Mouse (Mus musculus): ENCODE measurements around the gene Gm6583. TPM values are rescaled to one million over a fixed set of nuclear protein-coding genes. Genes with fewer than 3 reads are reported as not detected.
"Not testable (repeated sequence)": the region's sequence is repeated elsewhere in the genome, so short reads cannot be mapped to it uniquely, and the experiment has no call there.

The Gm6583 gene
- total RNA-seq, 1 experiment from 2014 or later, result not detected

DNA sequence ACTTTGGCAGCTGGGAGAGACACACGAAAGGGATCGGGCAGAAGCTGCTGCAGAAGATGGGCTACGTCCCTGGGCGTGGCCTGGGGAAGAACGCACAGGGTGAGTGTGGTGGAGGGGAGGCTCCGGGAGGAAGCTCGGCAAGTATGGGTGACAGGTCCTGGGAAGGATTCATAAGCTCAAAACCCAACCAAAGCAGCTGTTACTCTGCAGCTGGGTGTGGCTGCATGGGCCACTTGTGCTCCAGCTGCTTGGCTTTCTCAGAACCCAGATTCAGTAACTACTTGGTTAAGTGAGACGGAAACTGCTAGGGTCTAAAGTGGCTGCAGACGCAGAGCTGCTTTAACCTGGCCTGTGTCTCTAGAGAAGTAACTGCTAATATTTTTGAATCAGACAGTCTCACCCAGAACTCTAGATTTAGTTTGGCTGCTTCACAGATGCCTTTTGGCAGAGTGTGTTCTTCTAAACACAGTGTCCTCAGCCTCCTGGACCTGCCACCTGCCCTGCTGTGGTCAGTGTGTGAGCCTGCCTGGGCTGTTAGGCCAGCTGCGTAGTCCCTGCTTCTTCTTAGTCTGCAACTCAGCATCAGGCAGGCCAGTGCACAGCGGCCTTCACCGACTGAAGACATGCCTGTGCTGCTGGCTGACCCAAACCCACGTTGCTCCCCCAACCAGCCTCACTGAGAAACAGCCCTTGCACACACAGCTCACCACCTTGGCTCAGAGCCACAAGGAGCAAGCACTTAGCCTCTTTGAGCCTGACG lies 25.8 kb downstream of the Gm6583 start:
- no peak for ATAC-seq (replicated peaks; ENCODE audit: insufficient number of reproducible peaks, low FRiP score, low TSS enrichment, poor library complexity, severe bottlenecking)

DNA sequence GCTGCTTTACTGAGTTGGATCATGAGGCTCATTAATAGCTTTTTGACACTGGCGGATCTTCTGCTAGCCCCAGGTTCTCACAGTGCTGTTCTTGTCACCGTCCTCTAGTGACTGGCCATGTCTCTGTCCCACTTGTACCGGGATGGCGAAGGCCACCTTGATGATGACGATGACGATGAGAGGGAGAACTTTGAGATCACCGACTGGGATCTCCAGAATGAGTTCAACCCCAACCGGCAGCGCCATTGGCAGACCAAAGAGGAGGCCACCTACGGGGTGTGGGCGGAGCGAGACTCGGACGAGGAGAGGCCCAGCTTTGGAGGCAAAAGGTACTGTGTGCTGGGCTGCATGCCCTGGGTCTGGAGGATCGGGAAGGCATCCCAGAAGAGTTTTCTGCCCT lies 28.0 kb downstream of the Gm6583 start:
- ATAC-seq (replicated peaks; ENCODE audit: insufficient number of reproducible peaks, low FRiP score, low TSS enrichment, poor library complexity, severe bottlenecking), result no peak

DNA sequence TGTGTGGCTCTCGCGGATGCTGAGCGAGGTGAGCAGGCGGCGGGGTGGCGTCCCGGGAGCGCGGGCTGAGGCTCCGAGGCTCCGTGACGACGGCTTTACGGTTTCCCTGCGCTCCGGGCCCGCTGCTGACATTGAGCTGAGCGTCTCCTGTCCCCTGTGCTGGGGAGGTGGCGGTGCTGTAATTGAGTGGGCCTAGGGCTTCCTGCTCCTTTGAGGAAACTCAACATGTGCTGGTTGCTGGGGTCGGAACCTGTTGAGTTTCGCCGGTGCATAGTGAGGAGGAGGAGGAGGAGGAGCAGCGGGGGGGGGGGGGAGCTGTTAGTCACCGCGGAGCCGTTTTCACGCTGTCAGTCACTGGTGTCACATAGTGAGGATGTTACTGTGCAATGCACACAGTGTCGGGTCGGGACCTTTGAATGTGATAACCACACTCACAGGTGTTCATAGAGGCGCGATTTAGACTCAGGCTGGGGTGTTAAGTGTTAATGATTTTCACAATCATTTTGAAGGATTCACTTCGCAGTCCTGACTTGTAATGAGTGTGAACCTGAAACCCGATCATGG lies 29.3 kb downstream of the Gm6583 start:
- ATAC-seq (replicated peaks; ENCODE audit: insufficient number of reproducible peaks, low FRiP score, low TSS enrichment, poor library complexity, severe bottlenecking), result no peak

DNA sequence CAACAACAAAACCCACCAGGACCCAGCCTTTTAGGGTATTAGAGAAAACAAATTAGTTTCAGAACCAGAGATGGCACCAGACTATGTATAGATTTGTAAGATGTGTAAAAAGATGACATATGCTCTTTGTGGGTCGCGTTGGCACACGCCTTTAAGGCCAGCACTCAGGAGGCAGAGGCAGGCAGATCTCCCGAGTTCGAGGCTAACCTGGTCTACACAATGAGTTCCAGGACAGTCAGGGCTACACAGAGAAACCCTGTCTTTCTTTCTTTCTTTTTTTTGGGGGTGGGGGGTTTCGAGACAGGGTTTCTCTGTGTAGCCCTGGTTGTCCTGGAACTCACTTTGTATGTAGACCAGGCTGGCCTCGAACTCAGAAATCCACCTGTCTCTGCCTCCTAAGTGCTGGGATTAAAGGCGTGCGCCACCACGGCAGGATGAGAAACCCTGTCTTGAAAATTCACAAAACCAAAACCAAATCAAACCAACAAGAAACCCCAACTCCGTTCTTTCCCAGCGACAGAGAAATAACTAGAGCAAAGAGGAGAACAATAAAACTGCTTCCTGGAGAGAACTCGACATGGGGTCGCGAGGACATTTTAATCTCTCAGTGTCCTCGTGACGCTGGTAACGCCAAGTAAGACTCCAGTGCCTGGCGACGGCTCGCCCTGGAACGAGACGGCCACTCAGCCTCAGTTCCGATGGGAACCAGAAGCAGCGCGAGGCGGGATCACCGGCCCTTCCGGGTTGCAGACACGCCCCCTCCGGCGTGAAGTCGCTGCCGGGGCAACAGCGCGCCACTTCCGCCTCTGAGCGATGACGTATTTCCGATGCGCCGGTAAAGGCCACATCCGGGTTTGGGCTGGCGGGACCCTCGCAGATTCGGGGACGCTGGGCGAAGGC lies 30.0 kb downstream of the Gm6583 start, which contains the start of gene Tfip11:
Gene Tfip11, plus strand, starts transcription at position 813 of the 900 bp plus-strand sequence.
- ATAC-seq (replicated peaks; ENCODE audit: insufficient number of reproducible peaks, low FRiP score, low TSS enrichment, poor library complexity, severe bottlenecking), result peak; percentile 75

DNA sequence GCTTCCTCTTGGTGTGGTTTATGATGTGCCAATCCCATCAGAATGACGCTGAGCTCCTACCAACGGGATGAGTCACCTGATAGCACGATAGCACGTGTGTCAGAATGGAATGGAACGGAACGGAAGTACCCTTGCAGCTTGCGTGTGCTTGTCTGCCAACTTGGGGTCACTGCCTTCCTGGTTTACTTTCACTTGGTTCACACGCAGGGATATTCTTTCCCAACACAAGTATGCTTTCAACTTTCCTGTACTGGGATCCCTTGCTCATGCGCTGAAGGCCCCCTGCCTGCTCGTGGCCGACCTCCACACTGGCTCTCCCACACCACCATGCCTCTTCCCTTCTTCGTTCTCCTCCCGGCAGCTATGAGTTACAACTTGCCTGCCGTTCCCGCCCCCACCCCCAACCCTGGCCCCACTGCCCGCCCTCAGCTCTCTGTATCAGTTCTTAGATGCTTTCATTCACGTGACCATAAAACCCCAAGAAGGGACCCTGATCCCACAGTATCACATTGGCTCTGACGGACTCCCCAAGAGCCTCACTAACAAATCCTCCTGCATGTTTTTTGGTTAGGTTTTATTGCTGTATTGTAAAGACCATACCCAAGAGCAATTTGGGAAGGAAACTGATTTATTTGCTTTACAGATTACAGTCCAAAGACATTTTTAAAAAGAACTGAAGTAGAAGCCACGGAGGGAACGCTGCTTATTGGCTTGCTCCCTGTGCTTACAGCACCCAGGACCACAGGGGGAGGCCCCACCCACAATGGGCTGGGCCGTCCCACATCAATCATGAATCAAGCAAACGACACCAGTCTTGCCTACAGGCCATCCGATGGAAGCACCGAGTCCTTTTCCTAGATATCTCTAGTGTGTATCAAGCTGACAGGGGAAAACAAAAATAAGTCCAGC lies 30.9 kb downstream of the Gm6583 start:
- peak; percentile 76 for ATAC-seq (replicated peaks; ENCODE audit: insufficient number of reproducible peaks, low FRiP score, low TSS enrichment, poor library complexity, severe bottlenecking)

DNA sequence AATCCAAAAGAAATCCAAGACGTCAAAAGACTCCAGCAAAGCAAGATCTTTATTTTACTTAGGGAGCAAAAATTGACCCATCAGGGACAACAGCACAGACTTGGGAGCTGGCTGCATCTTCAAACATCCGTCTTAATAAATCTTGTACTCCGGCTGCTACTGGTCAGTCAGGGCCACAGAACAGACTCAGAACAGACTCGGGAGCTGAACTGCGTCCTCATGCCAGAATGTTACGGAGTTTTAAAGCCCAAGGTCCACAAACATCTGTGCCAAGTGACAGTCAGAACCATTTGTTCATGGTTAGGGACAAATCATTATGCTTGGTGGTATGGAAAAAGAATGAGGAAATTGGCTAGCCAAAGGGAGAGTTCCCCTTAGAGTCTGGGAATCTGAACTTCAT lies 32.6 kb downstream of the Gm6583 start:
- ATAC-seq (replicated peaks; ENCODE audit: insufficient number of reproducible peaks, low FRiP score, low TSS enrichment, poor library complexity, severe bottlenecking), result no peak

DNA sequence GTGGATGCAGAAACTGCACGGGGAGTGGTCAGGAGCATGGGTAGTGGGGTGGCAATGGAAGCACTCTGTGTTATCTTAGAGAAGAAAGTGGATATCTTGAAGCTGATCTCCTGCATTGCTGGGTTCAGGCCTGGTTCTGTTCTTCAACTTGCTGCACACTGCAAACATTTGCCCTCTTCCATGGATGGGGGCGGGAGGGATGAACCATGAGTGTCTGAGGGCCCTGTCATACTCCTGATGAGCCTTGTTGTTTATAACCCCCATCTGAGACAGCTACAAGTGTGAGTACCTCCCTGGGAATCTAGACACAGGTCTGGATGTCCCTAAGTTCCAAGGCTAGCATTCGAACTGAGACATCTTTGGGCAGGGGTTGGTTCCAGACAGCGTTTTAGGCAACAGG lies 34.5 kb downstream of the Gm6583 start:
- no peak for ATAC-seq (replicated peaks; ENCODE audit: insufficient number of reproducible peaks, low FRiP score, low TSS enrichment, poor library complexity, severe bottlenecking)

DNA sequence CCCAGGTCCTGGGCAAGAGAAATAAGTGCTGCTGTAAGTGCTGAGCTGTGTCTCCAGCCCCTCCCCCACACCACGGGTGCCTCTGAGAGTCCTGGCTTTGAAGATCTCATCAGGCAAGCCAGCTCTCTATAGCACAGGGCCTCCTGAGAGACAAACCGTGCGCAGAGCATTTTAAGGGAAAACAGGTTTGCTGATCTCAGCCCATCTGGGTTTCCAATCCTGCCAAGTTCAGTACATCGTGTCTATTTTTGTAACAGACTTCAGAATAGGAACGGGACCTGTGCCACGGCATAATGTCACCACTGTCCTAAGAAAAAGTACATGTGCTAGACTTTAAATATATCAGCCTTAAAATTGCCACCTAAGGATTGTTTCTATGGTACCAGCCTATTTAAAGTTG lies 34.9 kb downstream of the Gm6583 start:
- no peak for ATAC-seq (replicated peaks; ENCODE audit: insufficient number of reproducible peaks, low FRiP score, low TSS enrichment, poor library complexity, severe bottlenecking)

DNA sequence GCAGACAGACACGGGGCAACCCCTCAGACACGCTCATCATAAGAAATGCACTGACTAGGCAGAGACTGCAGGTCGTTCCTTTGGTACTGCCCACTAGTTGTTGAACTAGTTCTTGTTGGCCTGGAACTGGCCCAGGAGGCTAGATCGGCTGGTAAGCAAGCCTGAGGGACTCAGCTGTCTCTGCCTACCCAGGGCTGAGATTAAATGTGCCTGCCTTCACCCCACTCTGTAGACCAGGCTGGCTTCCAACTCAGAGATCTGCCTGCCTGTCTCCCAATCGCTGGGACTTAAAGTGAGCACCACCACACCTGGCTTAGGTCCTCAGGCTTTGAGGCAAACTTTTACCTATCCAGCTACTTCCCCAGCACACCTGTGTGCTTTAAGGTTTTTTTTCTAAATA lies 35.5 kb downstream of the Gm6583 start:
- no peak for ATAC-seq (replicated peaks; ENCODE audit: insufficient number of reproducible peaks, low FRiP score, low TSS enrichment, poor library complexity, severe bottlenecking)

DNA sequence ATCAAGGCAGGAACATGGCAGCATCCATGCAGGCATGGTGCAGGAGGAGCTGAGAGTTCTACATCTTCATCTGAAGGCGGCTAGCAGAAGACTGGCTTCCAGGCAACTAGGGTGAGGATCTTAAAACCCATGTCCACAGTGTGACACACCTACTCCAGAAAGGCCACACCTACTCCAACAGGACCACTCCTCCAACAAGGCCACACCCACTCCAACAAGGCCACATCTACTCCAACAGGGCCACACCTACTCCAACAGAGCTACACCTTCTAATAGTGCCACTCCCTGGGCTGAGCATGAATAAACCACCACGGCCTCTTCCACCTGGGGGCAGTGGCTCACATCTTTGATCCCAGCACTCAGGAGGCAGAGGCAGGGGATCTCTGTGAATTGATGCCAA lies 36.5 kb downstream of the Gm6583 start:
- ATAC-seq (replicated peaks; ENCODE audit: insufficient number of reproducible peaks, low FRiP score, low TSS enrichment, poor library complexity, severe bottlenecking), result not testable (repeated sequence)

DNA sequence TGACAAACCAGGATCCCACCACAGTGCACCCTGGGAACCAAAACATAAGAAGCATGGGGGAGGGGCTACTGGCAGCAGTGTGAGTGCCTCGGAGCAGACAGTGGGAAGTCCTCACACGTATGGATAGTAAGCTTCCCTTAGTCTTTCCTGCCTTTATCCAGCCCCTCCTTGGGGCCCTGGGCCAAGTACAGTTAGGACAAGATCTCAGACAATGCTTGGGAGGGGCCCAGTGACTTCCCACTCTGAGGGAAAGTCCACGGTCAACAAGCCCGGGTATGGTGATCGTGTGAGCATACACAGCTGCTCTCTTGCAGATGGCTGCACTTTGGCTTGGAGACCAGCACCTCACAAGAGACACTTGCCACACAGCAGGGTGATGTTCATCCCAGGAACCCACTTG lies 38.5 kb downstream of the Gm6583 start:
- no peak for ATAC-seq (replicated peaks; ENCODE audit: insufficient number of reproducible peaks, low FRiP score, low TSS enrichment, poor library complexity, severe bottlenecking)

DNA sequence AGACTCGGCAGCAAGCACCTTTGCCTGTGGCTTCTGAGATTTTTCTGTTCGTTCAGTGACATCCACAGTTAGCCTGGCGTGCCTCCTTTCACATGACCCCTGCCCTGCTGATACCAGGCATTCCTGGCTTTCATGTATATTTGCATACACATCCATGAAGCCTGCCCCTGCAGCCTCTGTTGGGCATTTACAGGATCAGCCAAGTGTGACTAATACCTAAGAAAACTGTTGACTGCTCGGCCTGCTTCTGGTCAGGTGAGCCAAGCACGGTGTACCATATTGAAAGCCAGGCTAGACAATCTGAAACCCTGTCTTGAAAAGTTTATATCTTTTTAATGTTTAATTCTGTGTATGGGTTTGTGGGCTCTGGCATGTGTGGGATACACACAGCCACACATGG lies 39.4 kb downstream of the Gm6583 start:
- ATAC-seq (replicated peaks; ENCODE audit: insufficient number of reproducible peaks, low FRiP score, low TSS enrichment, poor library complexity, severe bottlenecking), result no peak

DNA sequence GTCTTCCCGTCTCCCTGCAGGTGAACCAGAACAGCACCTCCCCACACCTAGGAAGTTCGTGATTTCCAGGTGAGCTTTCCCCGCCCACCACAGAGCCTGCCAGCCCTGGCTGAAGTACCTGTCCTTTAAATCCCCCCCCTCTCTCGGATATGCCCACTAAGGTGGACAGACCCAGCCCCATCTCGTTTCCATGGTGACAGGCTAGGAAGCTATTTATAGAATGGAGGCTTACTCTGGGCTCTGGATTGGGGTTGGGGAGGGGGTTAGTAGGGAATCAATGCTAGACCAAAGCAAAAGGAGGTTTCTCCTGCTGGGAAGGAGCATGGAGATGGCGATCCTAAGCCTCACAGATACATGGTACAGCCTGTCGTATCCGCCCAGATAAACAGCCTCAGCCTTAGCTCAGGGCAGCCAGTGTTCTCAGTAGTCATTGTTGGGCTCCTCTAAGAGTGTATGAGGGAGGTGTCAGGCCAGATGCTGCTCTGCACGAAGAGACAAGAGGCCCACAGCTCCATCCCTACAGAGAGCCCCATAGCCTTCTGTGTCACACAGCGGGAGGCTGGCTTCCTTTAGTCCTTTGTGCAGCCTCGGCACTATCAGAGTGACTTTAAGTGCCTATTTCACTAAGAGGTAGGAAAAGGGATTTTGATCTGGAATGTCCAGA lies 42.5 kb downstream of the Gm6583 start:
- no peak for ATAC-seq (replicated peaks; ENCODE audit: insufficient number of reproducible peaks, low FRiP score, low TSS enrichment, poor library complexity, severe bottlenecking)

DNA sequence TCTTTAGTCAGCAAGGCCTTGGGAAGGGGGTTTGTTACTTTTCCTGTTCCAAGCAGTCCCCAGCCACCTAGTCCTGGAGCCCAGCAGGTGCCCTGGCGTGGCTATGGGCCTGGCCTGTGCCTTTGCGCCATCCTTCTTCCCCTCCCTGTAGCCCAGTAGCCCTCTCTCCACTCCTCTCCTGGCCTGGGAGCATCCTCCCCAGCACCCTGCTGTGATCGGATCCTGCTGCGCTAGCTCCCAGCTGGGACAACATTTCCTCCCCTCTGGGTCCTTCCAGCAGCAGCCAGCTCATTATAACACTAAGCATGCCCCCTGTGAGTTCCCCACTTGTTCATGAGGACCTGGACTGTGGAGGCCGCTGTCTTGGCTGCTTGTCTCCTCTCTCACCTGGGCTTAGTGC lies 50.0 kb downstream of the Gm6583 start:
- no peak for ATAC-seq (replicated peaks; ENCODE audit: insufficient number of reproducible peaks, low FRiP score, low TSS enrichment, poor library complexity, severe bottlenecking)

Other genes with a start within 250 kb of the Gm6583 start
- gene Cryba4, start 103.5 kb downstream of the Gm6583 start, total RNA-seq (2017), result 1.8 to 2.1 TPM in 2 of 3 replicates, not detected in the other
- not detected in 3 replicates for gene Crybb1, start 100.2 kb downstream of the Gm6583 start, total RNA-seq (2017)
- gene Tpst2, start 79.3 kb downstream of the Gm6583 start, total RNA-seq (2017), result 60.8 to 104 TPM (median 99.4 TPM) in 3 replicates
- 30.1 to 62.0 TPM (median 39.9 TPM) in 3 replicates for gene Tfip11, start 29.7 kb downstream of the Gm6583 start, total RNA-seq (2017)
- gene Srrd, start 13.0 kb downstream of the Gm6583 start, total RNA-seq (2017), result 11.1 to 14.9 TPM (median 12.8 TPM) in 3 replicates
- gene Hps4, start 12.9 kb downstream of the Gm6583 start, total RNA-seq (2017), result 9.6 to 16.9 TPM (median 14.4 TPM) in 3 replicates
- gene Asphd2, start 38.8 kb upstream of the Gm6583 start, total RNA-seq (2017), result not detected in 3 replicates
- gene Gm6588, start 93.4 kb upstream of the Gm6583 start, total RNA-seq (2017), result not detected in 3 replicates
- 0.67 TPM in 1 of 3 replicates, not detected in the others for gene Sez6l, start 221.2 kb upstream of the Gm6583 start, total RNA-seq (2017)